Mouse (Mus musculus): ENCODE results near the gene Dnah2. TPM values are rescaled to one million over a fixed set of nuclear protein-coding genes. Genes with fewer than 3 reads are reported as not detected.

Dnah2 gene
- total RNA-seq, 1 experiment: 0.98 TPM

- Histone ChIP-seq H3K27ac (ENCODE audit: insufficient read depth, low read depth, low read length, poor library complexity, severe bottlenecking) (no peak overlapping the region), H3K36me3 (ENCODE audit: control insufficient read depth, insufficient read depth, low read length, poor library complexity, severe bottlenecking) (no peaks in the 10 kb centered on the region), H3K9ac (ENCODE audit: insufficient read depth, low read depth, low read length, poor library complexity, severe bottlenecking) (no peak overlapping the region), H3K4me1 (ENCODE audit: control insufficient read depth in 2 of 2, insufficient read depth in 2 of 2, low read length in 2 of 2, poor library complexity in 1 of 2) (peaks cover 3 to 13% of the 10 kb centered on the region in 2 experiments; a peak in 3 of 4 replicates), H3K9me3 (ENCODE audit: control insufficient read depth, insufficient read depth, low read depth, low read length) (no peaks in the 10 kb centered on the region), H3K4me3 (ENCODE audit: insufficient read depth in 1 of 2, low read depth in 1 of 2, low read length in 2 of 2, poor library complexity in 1 of 2, severe bottlenecking in 1 of 2) (no peak overlapping the region)
- in situ Hi-C loops (cut with MboI; ENCODE audit: low sequenced_read_pairs in 2 of 2, unreplicated experiment in 2 of 2): no loop called here
- no peak for DNase-seq (ENCODE audit: low read depth, low spot score)
- TF ChIP-seq ZNF384 (IDR thresholded peaks at IDR 0.05; ENCODE audit: low read depth, low read length): no peak
- no peak for TF ChIP-seq ZC3H11A (IDR thresholded peaks at IDR 0.05; ENCODE audit: borderline replicate concordance, low read depth, low read length)
- no peak for TF ChIP-seq MAFK (IDR thresholded peaks at IDR 0.05; ENCODE audit: insufficient read depth, low read depth, low read length)
- no peak for TF ChIP-seq CHD2 (IDR thresholded peaks at IDR 0.05; ENCODE audit: low read depth, low read length)
- TF ChIP-seq HCFC1 (IDR thresholded peaks at IDR 0.05; ENCODE audit: borderline replicate concordance, insufficient read depth, low read length): no peak
Observed at GRCm38 (mm10) chr11:69499140-69499539, 49.8 kb downstream of the Dnah2 start.

- in situ Hi-C loops (cut with MboI; ENCODE audit: low sequenced_read_pairs in 2 of 2, unreplicated experiment in 2 of 2): no loop called here
Observed at GRCm38 (mm10) chr11:69491711-69492110, 57.2 kb downstream of the Dnah2 start.

GRCm38 (mm10) chr11:69490898-69491297 lies 58.0 kb downstream of the Dnah2 start:
- Histone ChIP-seq H3K9ac (ENCODE audit: insufficient read depth, low read depth, low read length, poor library complexity, severe bottlenecking) (no peak overlapping the region), H3K4me3 (ENCODE audit: insufficient read depth in 1 of 2, low read depth in 1 of 2, low read length in 2 of 2, poor library complexity in 1 of 2, severe bottlenecking in 1 of 2) (no peak overlapping the region), H3K9me3 (ENCODE audit: control insufficient read depth, insufficient read depth, low read depth, low read length) (no peaks in the 10 kb centered on the region), H3K27ac (ENCODE audit: insufficient read depth, low read depth, low read length, poor library complexity, severe bottlenecking) (no peak overlapping the region), H3K4me1 (ENCODE audit: control insufficient read depth in 2 of 2, insufficient read depth in 2 of 2, low read length in 2 of 2, poor library complexity in 1 of 2) (peaks cover 1 to 6% of the 10 kb centered on the region in 2 experiments; a peak in 2 of 4 replicates), H3K36me3 (ENCODE audit: control insufficient read depth, insufficient read depth, low read length, poor library complexity, severe bottlenecking) (no peaks in the 10 kb centered on the region)
- in situ Hi-C loops (cut with MboI; ENCODE audit: low sequenced_read_pairs in 2 of 2, unreplicated experiment in 2 of 2): no loop called here
- DNase-seq (ENCODE audit: low read depth, low spot score): no peak
- no peak for TF ChIP-seq ZC3H11A (IDR thresholded peaks at IDR 0.05; ENCODE audit: borderline replicate concordance, low read depth, low read length)
- no peak for TF ChIP-seq HCFC1 (IDR thresholded peaks at IDR 0.05; ENCODE audit: borderline replicate concordance, insufficient read depth, low read length)
- TF ChIP-seq CHD2 (IDR thresholded peaks at IDR 0.05; ENCODE audit: low read depth, low read length): no peak
- TF ChIP-seq MAFK (IDR thresholded peaks at IDR 0.05; ENCODE audit: insufficient read depth, low read depth, low read length): no peak
- no peak for TF ChIP-seq ZNF384 (IDR thresholded peaks at IDR 0.05; ENCODE audit: low read depth, low read length)

More at GRCm38 (mm10) chr11:69491711-69492110, 57.2 kb downstream of the Dnah2 start:
- no peak overlapping the region for H3K9ac ChIP-seq (ENCODE audit: insufficient read depth, low read depth, low read length, poor library complexity, severe bottlenecking)
- no peak for DNase-seq (ENCODE audit: low read depth, low spot score)
- H3K27ac ChIP-seq (ENCODE audit: insufficient read depth, low read depth, low read length, poor library complexity, severe bottlenecking): no peak overlapping the region
- no peak overlapping the region for H3K4me3 ChIP-seq (ENCODE audit: insufficient read depth in 1 of 2, low read depth in 1 of 2, low read length in 2 of 2, poor library complexity in 1 of 2, severe bottlenecking in 1 of 2)
- TF ChIP-seq ZNF384 (IDR thresholded peaks at IDR 0.05; ENCODE audit: low read depth, low read length) (no peak), MAFK (IDR thresholded peaks at IDR 0.05; ENCODE audit: insufficient read depth, low read depth, low read length) (no peak), ZC3H11A (IDR thresholded peaks at IDR 0.05; ENCODE audit: borderline replicate concordance, low read depth, low read length) (no peak), HCFC1 (IDR thresholded peaks at IDR 0.05; ENCODE audit: borderline replicate concordance, insufficient read depth, low read length) (no peak), CHD2 (IDR thresholded peaks at IDR 0.05; ENCODE audit: low read depth, low read length) (no peak)
- no peaks in the 10 kb centered on the region for H3K36me3 ChIP-seq (ENCODE audit: control insufficient read depth, insufficient read depth, low read length, poor library complexity, severe bottlenecking)
- no peaks in the 10 kb centered on the region for H3K9me3 ChIP-seq (ENCODE audit: control insufficient read depth, insufficient read depth, low read depth, low read length)
- peaks cover 1 to 6% of the 10 kb centered on the region in 2 experiments; a peak in 2 of 4 replicates for H3K4me1 ChIP-seq (ENCODE audit: control insufficient read depth in 2 of 2, insufficient read depth in 2 of 2, low read length in 2 of 2, poor library complexity in 1 of 2)

GRCm38 (mm10) chr11:69487474-69487873 lies 61.4 kb downstream of the Dnah2 start:
- H3K27ac ChIP-seq (ENCODE audit: insufficient read depth, low read depth, low read length, poor library complexity, severe bottlenecking): no peak overlapping the region
- H3K4me3 ChIP-seq (ENCODE audit: insufficient read depth in 1 of 2, low read depth in 1 of 2, low read length in 2 of 2, poor library complexity in 1 of 2, severe bottlenecking in 1 of 2): no peak overlapping the region
- H3K36me3 ChIP-seq (ENCODE audit: control insufficient read depth, insufficient read depth, low read length, poor library complexity, severe bottlenecking): no peaks in the 10 kb centered on the region
- H3K9ac ChIP-seq (ENCODE audit: insufficient read depth, low read depth, low read length, poor library complexity, severe bottlenecking): no peak overlapping the region
- in situ Hi-C loops (cut with MboI; ENCODE audit: low sequenced_read_pairs in 2 of 2, unreplicated experiment in 2 of 2): no loop called here
- no peak for DNase-seq (ENCODE audit: low read depth, low spot score)
- TF ChIP-seq ZNF384 (IDR thresholded peaks at IDR 0.05; ENCODE audit: low read depth, low read length): no peak
- TF ChIP-seq HCFC1 (IDR thresholded peaks at IDR 0.05; ENCODE audit: borderline replicate concordance, insufficient read depth, low read length): no peak
- TF ChIP-seq MAFK (IDR thresholded peaks at IDR 0.05; ENCODE audit: insufficient read depth, low read depth, low read length): no peak
- no peak for TF ChIP-seq CHD2 (IDR thresholded peaks at IDR 0.05; ENCODE audit: low read depth, low read length)
- no peak for TF ChIP-seq ZC3H11A (IDR thresholded peaks at IDR 0.05; ENCODE audit: borderline replicate concordance, low read depth, low read length)
- no peaks in the 10 kb centered on the region for H3K9me3 ChIP-seq (ENCODE audit: control insufficient read depth, insufficient read depth, low read depth, low read length)
- H3K4me1 ChIP-seq (ENCODE audit: control insufficient read depth in 2 of 2, insufficient read depth in 2 of 2, low read length in 2 of 2, poor library complexity in 1 of 2): peaks cover 1 to 6% of the 10 kb centered on the region in 2 experiments; a peak in 2 of 4 replicates
